In the genomic region with DNA sequence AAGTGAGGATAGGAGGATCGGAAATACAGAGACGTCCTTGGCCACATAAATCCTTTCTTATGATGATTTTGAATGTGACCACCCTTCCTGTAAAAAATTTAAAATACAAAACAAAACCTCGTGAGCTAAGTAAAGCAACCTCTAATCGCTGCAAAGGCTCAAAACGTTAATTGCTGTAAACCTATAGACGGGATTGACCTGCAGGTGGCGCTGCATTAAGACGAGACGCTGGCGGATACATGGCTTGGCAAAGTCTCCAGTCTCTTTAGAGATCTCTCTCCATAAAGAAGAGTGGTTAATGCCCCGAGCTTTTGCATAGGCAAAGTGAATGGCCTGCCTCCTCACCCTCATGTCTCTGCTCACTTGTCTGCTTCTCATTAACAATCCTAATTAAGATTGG, we compare ENCODE assay signal across 9 mouse cellular contexts. TPM values are rescaled to one million over a fixed set of nuclear protein-coding genes. Genes with fewer than 3 reads are reported as not detected.
DNase-seq lines count a peak whose midpoint lies in the region; ATAC-seq and TF ChIP-seq lines count a peak whose summit lies in the region.
"Had no signal": no experiment of that assay in that cellular context is flagged by ENCODE, and none has a peak within 500 bp of the region (broad histone marks: within the 10 kb centered on the region; RNA-seq: fewer than 3 reads in every experiment).

No protein-coding gene starts in this region.

- no peak for ATAC-seq in neural tube, embryonic 15.5 days (ENCODE audit: low FRiP score)

- peaks cover 21% of the 10 kb centered on the region; the same call in 1 of the 2 replicates for H3K27me3 ChIP-seq in neural tube, embryonic 15.5 days (replicated peaks)
- H3K27me3 ChIP-seq in thymus, adult 2 months (ENCODE audit: control insufficient read depth, insufficient read depth, low read length) = no peaks in the 10 kb centered on the region

- DNase-seq in gastrocnemius, postnatal 10 days = peak; percentile 9
- DNase-seq in gastrocnemius, postnatal 25 days = no peak
- peak; percentile 7 for DNase-seq in NIH3T3 (ENCODE audit: low read depth)
- DNase-seq in embryo, embryonic 10 days (ENCODE audit: low spot score) = peak; percentile 71
- peak; percentile 44 to 45 for DNase-seq in layer of hippocampus, postnatal 14 days (ENCODE audit: low spot score in 2 of 2)
- no peak for DNase-seq in thymus, adult 2 months
- no peak for DNase-seq in ovary, adult 18-20 months (ENCODE audit: low spot score)

- TF ChIP-seq CTCF in thymus, adult 2 months (IDR thresholded peaks at IDR 0.05; ENCODE audit: borderline replicate concordance, control insufficient read depth, extremely low read depth, insufficient read depth, low read length, poor library complexity) = no peak

- no peak overlapping the region for H3K4me3 ChIP-seq in neural tube, embryonic 15.5 days (replicated peaks)
- H3K4me3 ChIP-seq in thymus, adult 2 months (ENCODE audit: control insufficient read depth, insufficient read depth, low read length) = no peak overlapping the region

- H3K4me1 ChIP-seq in neural tube, embryonic 15.5 days = peaks cover 22% of the 10 kb centered on the region
- H3K4me1 ChIP-seq in thymus, adult 2 months (replicated peaks; ENCODE audit: control insufficient read depth, insufficient read depth, low read length) = no peaks in the 10 kb centered on the region

- H3K36me3 ChIP-seq in neural tube, embryonic 15.5 days = no peaks in the 10 kb centered on the region
- no peaks in the 10 kb centered on the region for H3K36me3 ChIP-seq in thymus, adult 2 months (ENCODE audit: control insufficient read depth, insufficient read depth, low read length)

- H3K4me2 ChIP-seq in neural tube, embryonic 15.5 days = no peak overlapping the region

- H3K9me3 ChIP-seq in neural tube, embryonic 15.5 days (replicated peaks) = no peaks in the 10 kb centered on the region

- H3K9ac ChIP-seq in neural tube, embryonic 15.5 days (replicated peaks) = no peak overlapping the region

- peak overlapping the region; percentile 87; the same call in 1 of the 2 replicates for H3K27ac ChIP-seq in neural tube, embryonic 15.5 days (replicated peaks)
- H3K27ac ChIP-seq in thymus, adult 2 months (ENCODE audit: control insufficient read depth, insufficient read depth, low read length) = no peak overlapping the region

- WGBS in neural tube, embryonic 15.5 days = 13% methylated on average over 11 of the region's 11 CpGs
- 19% methylated on average over 11 of the region's 11 CpGs for WGBS in thymus, adult 2 months

- no peak for TF ChIP-seq POLR2A in thymus, adult 2 months (IDR thresholded peaks at IDR 0.05; ENCODE audit: control insufficient read depth, extremely low read depth, insufficient read depth, low read length, poor library complexity)

RNA-seq across cellular contexts. Expression of a gene that starts 2.0 kb away (rescaled TPM):
- not detected for total RNA-seq in gastrocnemius, postnatal 10 days (2021)
- total RNA-seq in gastrocnemius, postnatal 25 days (2021) = not detected
- total RNA-seq in layer of hippocampus, postnatal 14 days (2021) = 1 to 10 TPM; 3.5 to 3.8 TPM
- polyA plus RNA-seq in neural tube, embryonic 15.5 days (2015; fragmentation: Nextera tagmentation; extraction: Ambion mirVana) = 9.9 and 12.0 TPM in 2 replicates
- polyA plus RNA-seq in thymus, adult 2 months (2012; rRNA removed) = 0.32 and 0.51 TPM in 2 replicates
- total RNA-seq: heart, postnatal 10 days had no signal

Comparison
In these comparisons a context has a peak if more than half of its experiments do, and no peak if none do; other contexts are left out.
1. DNase-seq: peak in gastrocnemius, postnatal 10 days (single experiment), NIH3T3 (single experiment), embryo, embryonic 10 days (single experiment) and layer of hippocampus, postnatal 14 days (2 of 2); none in gastrocnemius, postnatal 25 days (single experiment), thymus, adult 2 months (single experiment) and ovary, adult 18-20 months (single experiment).
2. RNA of a gene that starts 2.0 kb away (total RNA-seq): 3.5 to 3.8 TPM in layer of hippocampus, postnatal 14 days; not detected in gastrocnemius, postnatal 10 days and not detected in gastrocnemius, postnatal 25 days; every median in the first group is over 4 times any median in the second.